Mouse (Mus musculus) heart, adult 2 months (tissue): Measurements from ENCODE around the gene Atn1.

Experiments
- CTCF ChIP-seq: fragments of 200-600 bp; IDR thresholded peaks from 2 replicates; pipeline ENCODE4 v1.8.1; 2022; ENCODE audit warnings: antibody characterized with exemption, mild to moderate bottlenecking, moderate library complexity
- EP300 ChIP-seq: fragments of 200-500 bp; IDR thresholded peaks from 2 replicates; pipeline ENCODE4 v1.6.1; 2011; ENCODE audit warnings: low read depth, low read length, control low read depth; ENCODE audit not compliant: insufficient read depth
- POLR2A ChIP-seq: fragments of 200-500 bp; IDR thresholded peaks from 2 replicates; pipeline ENCODE4 v1.6.1; 2011; ENCODE audit warnings: mild to moderate bottlenecking, low read depth, low read length, control low read depth; ENCODE audit not compliant: insufficient read depth

DNA sequence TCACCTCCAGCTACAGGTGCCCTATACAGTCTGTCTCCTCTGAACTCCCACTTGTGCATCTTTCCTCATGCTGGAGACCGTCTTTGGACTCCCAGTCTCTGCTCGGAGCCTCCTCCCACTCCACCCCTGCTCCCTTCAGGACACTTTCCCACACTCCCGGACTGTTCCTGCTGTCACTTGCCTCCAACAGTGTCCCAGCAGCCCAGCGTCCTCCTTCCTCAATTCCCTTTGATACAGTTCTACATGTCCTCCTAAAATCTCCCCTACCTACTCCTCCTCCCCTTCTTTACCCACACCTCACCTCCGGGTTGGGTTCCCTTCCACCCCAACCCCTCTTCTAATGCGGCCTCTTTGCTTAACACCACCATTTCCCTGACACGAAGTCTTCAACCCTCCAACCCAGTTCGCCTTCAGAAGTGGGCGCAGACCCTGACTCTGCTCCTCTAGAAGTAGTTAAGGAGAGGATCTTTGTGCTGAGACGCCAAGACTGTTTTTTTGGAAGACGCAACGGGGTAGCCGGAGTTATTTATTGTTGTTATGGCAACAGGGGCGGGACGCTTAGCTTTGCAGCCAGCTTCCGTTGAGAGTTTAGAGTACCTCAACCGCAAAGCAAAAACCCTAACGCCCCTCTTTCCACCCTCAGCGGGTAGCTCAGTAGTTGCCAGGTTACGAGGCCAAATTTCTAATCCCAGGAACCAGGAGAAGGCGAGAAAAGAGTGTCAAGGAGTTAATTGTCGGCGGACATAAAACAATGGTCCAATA is 23.1 kb upstream of the Atn1 start, which contains the start of gene Lrrc23:
- TF ChIP-seq POLR2A (no peak), CTCF (no peak), EP300 (no peak)
